Mouse (Mus musculus): ENCODE data around the gene Scn3b.

DNA sequence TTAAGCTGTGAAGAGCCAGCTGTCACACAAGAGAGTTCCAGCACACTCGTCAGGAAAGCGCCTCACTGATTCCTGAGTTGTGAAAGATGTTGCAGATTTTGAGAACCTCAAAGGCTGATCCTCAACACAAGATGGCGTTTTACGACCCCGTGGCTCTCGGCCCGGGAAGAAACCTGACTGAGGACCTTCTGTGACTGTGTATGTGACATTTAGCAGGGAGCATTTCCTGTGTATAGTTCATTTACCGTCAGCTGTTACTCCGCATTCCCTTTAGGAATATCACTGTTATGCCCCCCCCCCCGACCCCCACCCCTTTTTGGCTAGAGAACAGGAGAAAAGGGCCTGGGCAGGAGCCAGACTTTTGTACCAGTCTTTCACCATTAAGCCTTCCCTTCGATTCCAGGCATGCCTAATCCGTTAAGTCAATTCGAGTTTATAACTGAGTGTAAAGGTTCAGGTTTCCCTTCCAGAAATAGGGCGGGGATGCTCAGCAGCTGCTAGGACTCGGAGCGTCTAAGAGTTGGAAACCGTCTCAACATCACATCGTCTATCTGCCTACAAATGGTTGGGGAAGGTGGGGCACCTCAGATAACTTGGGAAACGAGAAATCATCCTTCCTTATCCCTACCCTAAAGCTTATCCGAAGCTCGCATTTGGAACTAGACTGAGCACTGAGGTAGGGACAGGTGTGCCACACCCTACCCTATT is 823 bp upstream of the Scn3b start:
- TF ChIP-seq CTCF (IDR thresholded peaks at IDR 0.05; ENCODE audit: low read depth) (no peak), EP300 (IDR thresholded peaks at IDR 0.05; ENCODE audit: low read depth) (no peak)
